Mouse (Mus musculus) layer of hippocampus, adult 8-10 months (tissue): ENCODE results near the gene Tigd4. TPM values are rescaled to one million over a fixed set of nuclear protein-coding genes. Genes with fewer than 3 reads are reported as not detected.

Experiments
- DNase-seq, 2 experiments: peaks; one replicate each; pipeline ENCODE4 v3.0.0; 2022; ENCODE audit warnings: low spot score in 2 of 2
- total RNA-seq, 4 experiments: library from RNA; stranded (reverse); gene quantifications; 2 replicates each; pipeline ENCODE4 v1.2.4; 2022

The Tigd4 gene
- total RNA-seq, 4 experiments from 2014 or later, result not detected

GRCm38 (mm10) chr3:84610183-84610710, 16.9 kb downstream of the Tigd4 start:
- DNase-seq, result no peak

DNA sequence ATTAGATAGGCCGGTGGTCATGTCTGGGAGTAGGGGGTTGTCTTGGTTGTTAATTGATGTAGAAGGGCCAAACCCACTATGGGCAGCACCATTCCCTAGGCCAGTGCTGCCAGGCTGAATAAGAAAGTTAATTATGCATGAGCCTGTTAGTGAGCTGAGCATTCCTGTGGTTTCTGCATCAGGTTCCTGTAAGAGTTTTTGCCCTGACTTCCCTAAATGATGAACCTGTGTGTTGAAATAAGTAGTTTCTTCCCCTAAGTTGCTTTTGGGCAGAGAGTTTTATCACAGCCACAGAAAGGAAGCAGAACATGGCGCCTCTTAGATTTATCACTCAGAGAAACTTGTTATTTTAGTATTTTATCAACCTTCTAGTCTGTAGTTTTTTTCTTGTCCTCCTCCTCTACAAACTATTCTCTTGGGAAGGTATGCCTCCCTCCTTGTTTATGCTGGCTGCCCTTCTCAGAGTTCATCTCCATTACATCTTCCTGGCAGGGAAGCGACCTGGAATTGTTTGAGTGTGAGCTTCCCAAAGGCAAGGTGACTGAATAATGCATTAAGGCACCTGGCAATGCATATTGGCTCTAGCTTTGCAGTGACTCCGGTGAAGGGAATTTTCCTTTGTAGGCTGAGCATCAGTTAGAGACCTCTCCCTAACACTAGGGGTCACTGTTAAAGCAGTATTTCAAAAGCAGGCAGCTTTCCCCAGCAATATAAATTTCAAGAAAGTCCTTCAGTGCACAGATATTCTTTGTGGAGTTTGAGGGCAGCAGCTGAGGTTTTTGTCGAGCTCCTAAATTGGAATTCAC, 21.9 kb downstream of the Tigd4 start:
- DNase-seq, result no peak

DNA sequence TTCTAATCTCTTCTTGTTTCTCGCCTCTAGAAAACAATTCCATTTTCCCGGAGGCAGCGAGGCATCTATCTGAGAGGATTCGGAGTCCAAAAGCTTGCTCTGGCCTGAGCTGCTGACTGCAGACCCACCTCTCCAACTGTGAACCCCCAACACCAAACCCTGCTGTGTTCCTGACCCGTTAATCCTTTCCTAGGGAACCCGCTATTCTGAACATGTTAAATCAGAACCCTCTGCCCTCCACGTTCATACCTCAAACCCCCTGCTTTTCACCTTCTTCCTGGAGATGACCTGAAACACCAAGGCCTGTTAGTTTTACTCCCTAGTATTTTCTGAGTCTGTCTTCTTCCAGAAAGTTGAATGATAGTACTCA, 22.5 kb downstream of the Tigd4 start:
- DNase-seq, result no peak

DNA sequence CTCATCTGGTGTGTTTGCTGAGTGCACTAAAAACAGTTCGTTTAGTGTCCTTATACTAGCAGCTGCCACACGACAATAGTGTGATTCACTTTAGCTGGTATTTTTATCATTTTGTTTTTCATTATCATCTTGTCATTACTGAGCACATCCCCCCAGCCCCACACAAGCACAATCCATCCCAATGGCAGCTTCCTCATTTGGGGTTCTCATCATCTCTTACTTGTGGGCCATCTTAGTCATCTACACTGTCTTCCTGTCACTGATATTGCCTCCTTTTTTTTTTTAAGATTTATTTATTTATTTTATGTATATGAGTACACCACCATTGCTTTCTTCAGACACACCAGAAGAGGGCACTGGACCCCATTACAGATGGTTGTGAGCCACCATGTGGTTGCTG, 25.3 kb downstream of the Tigd4 start:
- DNase-seq, result no peak

GRCm38 (mm10) chr3:84619056-84619455, 25.7 kb downstream of the Tigd4 start:
- no peak for DNase-seq

DNA sequence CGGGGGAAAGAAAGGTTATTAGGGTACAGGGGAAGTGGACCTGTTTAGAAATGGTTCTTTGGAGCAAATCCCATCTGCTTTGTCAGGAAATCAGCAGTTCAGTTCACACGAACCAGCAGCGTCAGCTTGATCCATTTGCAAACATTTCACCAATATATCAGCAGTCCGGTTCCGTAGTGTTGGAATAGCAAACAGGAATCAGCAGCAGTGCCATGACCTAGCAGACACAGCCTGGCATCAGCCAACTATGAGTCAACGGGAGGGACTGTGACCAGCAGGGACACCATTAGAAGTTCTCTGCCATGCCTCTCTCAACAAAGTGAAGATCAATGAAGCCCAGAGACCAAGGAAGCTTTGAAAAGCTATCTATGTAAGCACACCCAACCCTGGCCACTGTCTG, 26.4 kb downstream of the Tigd4 start:
- no peak for DNase-seq

- DNase-seq, result no peak
These were observed 28.7 kb downstream of the Tigd4 start for GRCm38 (mm10) chr3:84622026-84622425.

- no peak for DNase-seq
These were observed 38.2 kb downstream of the Tigd4 start for GRCm38 (mm10) chr3:84631586-84631985.

- DNase-seq, result no peak
These were observed 43.7 kb downstream of the Tigd4 start for GRCm38 (mm10) chr3:84637095-84637494.

DNA sequence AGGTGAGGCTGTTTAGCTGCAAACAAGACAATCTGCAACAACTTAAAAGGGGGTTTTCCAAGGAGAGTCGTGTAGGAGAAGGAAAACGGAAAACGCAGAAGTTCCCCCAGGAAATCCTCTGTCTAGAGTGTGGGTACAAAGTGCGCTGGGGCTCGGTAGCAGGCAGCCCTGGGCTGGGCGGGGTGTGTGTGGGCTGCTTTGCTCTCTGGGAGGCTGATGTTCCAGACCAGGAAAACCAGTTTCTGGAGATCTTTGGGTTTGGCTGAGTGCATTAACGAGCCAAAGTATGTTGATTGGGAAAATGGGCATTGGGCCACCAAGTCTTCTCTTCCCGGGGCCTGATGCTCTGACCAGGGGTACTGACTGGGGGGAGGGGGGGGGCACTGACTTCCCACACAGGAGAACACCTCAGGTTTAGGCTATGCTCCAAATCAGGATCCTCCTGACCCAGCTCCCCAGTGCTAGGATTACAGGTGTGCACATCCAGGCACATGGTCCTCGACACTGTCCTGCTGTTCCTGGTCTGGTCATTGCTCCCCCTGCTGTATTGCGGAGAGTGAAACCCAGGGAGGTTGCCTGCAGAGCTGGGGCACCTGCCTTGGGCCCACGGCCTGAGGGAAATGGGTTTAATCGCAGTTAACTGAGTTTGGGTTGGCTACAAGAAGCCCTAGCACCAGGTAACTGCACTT, 44.7 kb downstream of the Tigd4 start:
- no peak for DNase-seq

- no peak for DNase-seq
These were observed 45.5 kb downstream of the Tigd4 start for GRCm38 (mm10) chr3:84638858-84639257.

- no peak for DNase-seq
These were observed 46.6 kb downstream of the Tigd4 start for GRCm38 (mm10) chr3:84639767-84640500.

GRCm38 (mm10) chr3:84640536-84640935, 47.2 kb downstream of the Tigd4 start:
- DNase-seq, result no peak

- DNase-seq, result no peak
These were observed 48.0 kb downstream of the Tigd4 start for GRCm38 (mm10) chr3:84641391-84641790.

- no peak for DNase-seq
These were observed 49.6 kb downstream of the Tigd4 start for GRCm38 (mm10) chr3:84642942-84643341.

DNA sequence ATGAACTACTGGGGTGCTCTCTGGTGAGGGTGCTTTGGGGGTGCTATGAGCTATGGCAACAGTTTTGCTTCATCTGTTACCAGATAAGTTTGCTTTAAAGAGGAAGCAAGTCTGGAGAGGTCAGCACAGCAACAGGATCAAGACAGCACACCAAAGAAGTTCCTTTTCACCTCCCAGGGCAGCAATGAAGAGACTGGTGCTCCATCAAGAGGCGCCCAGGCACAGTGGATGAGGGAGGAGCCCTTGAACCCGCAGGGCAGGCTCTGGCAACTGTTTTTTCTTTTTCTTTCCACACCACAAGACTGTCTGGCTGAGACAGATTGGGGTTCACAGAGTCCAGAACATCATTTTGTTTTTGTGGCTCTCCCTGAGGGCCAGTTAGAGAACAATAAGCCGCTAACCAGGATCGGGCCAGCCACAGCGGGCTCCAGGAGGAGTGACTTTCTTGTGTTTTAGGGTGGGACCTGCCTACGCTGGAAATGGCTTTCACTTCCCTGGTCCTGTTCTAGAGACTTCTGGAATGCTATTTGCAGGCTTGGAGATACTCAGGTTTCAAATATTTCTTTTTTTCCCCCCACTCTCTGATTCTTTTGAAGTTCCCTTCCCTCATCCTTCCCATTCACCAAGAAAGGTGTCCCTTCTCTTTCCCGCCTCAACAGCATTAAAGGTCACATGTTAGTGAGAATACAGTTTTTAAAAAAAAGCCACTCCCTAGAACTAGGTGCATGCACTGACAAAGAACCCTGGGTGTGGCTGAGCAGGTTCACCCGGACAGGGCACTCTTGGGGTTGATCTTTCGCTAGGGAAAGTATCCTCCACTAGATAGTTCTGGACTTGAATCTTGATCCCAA, 52.0 kb downstream of the Tigd4 start:
- no peak for DNase-seq

- DNase-seq, result no peak
These were observed 52.6 kb downstream of the Tigd4 start for GRCm38 (mm10) chr3:84646007-84646290.

- no peak for DNase-seq
These were observed 53.0 kb downstream of the Tigd4 start for GRCm38 (mm10) chr3:84646331-84646845.
